Mouse (Mus musculus): ENCODE measurements around the gene Krtap13-1.
"Not testable (repeated sequence)": the region's sequence is repeated elsewhere in the genome, so short reads cannot be mapped to it uniquely, and the experiment has no call there.

Krtap13-1 gene

GRCm38 (mm10) chr16:88728812-88729275, at the start of gene Krtap13-1:
Gene Krtap13-1 (plus strand): TSS chr16:88728862.
- no peak for DNase-seq

- DNase-seq, result no peak
Observed at GRCm38 (mm10) chr16:88679099-88679498, 49.6 kb upstream of the Krtap13-1 start.

DNA sequence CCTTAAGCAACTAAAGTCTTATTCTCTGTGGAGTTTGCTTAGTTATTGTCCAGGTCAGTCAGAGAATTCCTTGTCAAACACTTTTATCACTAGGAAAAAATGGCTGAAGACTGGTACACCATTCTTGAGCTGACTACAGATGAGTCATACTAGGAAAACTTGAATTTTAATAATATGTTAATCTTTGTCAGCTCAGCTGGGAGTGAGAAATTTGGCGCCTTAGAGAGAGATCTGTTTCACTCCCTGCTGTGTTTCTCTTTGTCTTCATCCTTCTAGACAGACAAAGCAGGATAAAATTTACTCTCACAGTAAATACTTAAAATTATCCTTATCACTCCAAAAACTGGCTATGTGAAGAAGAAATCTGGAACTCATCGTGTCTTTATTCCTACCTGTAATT, 47.4 kb upstream of the Krtap13-1 start:
- DNase-seq, result no peak

DNA sequence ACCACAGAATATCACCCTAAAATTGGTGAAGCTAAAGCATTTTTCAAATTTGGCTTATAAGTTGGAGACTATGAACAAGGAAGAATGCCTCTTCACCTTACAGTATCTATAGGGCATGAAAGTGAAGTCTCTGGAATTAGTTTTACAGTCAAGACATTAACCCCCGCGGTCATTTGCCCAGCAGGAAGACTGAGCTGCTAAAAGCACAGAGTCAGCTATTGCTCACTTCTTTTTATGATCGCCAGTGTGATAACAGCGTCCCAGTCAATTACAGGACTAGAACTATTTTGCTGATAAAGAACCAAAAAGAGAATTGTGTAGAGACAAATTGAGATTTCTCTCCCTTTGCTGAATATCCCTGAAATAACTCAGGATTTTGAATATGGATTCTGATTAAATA, 32.4 kb upstream of the Krtap13-1 start:
- DNase-seq, result no peak

GRCm38 (mm10) chr16:88701072-88701864, 27.4 kb upstream of the Krtap13-1 start:
- peak; percentile 9 for DNase-seq

- no peak for DNase-seq
Observed at GRCm38 (mm10) chr16:88707496-88708012, 21.1 kb upstream of the Krtap13-1 start, which contains the start of gene 2310061N02Rik. Gene 2310061N02Rik (minus strand): TSS chr16:88707962.

DNA sequence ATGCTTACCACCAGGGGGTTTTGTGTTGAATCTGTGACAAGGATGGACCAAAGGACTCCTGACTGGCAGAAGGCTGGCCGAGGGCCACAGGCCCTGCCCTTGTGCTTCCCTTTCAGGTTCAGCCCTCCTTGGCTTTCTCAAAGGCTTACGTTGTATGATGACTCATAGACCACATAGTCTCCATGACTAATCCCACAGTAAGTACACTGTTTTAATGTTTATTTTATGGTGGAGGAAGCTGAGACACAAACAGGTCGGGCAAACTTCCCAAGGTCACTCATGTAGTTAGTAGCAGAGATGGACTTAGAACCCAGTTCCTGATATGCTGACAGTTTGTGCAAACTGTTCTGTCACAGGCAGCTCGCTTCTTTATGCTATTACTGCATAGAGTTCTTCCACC, 17.9 kb upstream of the Krtap13-1 start:
- DNase-seq, result peak; percentile 6

DNA sequence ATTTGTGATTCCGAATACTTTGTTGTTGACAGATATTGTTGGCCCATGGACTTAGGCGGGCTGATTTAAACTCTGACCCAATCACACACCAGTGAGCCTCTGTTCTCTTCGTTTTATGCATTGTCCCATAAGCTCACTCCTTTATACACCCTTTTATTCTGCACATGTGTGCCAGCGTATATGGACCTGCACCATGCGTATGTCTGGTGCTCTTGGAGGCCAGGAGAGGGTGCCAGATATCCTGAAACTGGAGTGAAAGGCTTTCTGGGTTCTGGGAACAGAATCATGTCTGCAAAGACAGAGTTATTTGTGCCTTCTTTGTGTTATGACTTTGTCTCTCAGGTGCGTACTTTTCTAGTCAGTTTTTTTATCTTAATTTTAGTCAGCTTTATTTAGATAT, 17.4 kb upstream of the Krtap13-1 start:
- DNase-seq, result no peak

DNA sequence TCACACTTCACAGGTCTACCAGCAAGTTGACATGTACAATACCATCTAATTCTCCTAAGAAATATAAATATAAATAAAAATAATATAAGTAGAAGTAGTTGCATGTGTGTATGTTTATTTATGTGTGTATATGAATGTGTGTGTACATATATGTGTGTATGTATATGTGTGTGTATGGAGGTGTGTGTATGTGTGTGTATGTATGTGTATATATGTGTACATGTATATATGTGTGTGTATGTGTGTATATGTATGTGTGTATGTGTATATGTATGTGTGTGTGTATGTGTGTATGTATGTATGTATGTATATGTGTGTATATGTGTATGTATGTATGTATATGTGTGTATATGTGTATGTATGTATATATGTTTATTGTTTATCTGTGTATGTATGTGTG, 12.1 kb upstream of the Krtap13-1 start:
- no peak for DNase-seq

- DNase-seq, result no peak
Observed at GRCm38 (mm10) chr16:88720031-88720430, 8.6 kb upstream of the Krtap13-1 start.

GRCm38 (mm10) chr16:88735391-88735790, 6.7 kb downstream of the Krtap13-1 start:
- DNase-seq, result no peak

DNA sequence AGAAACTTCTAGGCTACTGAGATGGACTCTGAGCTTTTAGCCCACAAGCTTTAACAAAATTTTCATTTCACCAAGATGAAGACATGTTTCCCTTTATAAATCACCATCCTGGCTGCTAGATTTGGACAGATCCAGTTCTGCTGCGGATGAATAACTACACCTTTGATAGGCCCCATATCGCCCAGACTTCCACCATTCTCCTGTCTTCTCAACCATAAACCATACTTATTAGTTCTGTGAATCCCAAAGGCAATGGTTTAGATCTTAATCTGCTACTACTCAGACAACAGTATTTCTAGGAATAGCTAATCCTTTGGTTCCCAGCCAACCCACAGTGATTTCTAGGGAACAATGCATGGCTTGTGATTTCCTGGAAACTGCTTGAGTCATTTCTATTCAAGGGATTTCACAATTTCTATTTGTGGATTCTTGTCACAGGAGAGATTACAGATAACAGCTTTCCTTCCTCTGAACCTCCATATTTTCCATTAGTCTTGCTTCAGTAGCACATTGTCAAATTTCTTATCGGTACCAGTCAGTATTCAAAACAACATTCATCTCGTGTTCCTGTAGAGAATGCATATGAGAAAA, 16.2 kb downstream of the Krtap13-1 start:
- DNase-seq, result peak; percentile 44

- no peak for DNase-seq
Observed at GRCm38 (mm10) chr16:88747943-88748342, 19.3 kb downstream of the Krtap13-1 start.

DNA sequence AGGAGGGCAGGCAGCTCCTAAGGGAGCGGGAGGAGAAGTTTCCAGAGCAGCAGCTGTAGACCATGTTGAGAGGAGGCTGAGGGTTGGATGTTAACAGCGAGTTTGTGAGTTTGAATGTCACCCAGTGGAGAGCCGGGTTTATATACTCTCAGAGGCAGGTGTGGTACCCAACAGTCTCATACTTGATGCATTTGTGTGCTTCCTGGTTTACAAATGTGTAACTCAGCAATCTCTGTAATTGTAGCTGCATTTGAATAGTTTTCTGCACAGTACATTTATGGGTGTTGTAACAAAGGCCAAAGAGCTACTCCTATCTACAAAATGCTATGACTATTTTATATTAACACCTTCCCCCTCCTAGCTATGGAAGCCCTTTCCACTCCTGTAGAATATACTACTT, 22.9 kb downstream of the Krtap13-1 start, which contains the start of gene Krtap13:
TSS of gene Krtap13 (minus strand) at position 101 of the 400 bp plus-strand sequence.
- DNase-seq, result not testable (repeated sequence)

- not testable (repeated sequence) for DNase-seq
Observed at GRCm38 (mm10) chr16:88758547-88758946, 29.9 kb downstream of the Krtap13-1 start, which contains the start of gene 2310034C09Rik. Gene 2310034C09Rik (plus strand): TSS chr16:88758847.

DNA sequence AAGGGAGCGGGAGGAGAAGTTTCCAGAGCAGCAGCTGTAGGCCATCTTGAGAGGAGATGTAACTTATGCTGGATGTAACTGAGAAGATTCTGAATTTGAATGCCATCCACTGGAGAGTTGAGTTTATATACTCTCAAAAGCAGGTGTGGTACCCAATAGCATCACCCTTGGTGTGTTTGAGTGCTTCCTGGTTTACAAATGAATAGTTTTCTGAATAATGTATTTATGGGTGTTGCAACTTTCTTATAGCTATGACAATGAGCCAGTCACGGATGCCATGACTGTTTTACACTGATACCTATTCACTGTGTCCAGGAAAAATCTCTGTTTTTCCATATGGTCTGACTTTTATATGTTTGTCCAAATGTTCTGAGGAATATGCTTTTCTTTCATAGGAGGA, 45.4 kb downstream of the Krtap13-1 start, which contains the start of gene 2310057N15Rik:
TSS of gene 2310057N15Rik (minus strand) at position 101 of the 400 bp plus-strand sequence.
- no peak for DNase-seq

- DNase-seq, result no peak
Observed at GRCm38 (mm10) chr16:88777596-88777995, 48.9 kb downstream of the Krtap13-1 start, which contains the start of gene Gm5965. Gene Gm5965 (plus strand): TSS chr16:88777896.

Data from lung, postnatal 10 days (tissue).